Mouse (Mus musculus): ENCODE results near the gene Pde10a.

- TF ChIP-seq CTCF (IDR thresholded peaks at IDR 0.05; ENCODE audit: low read depth, low read length) (no peak), POLR2A (IDR thresholded peaks at IDR 0.05; ENCODE audit: extremely low read depth, insufficient read depth, low read length) (no peak)
These were observed 26.5 kb upstream of the Pde10a start for GRCm38 (mm10) chr17:8498655-8499054.
